Mouse (Mus musculus) heart, adult 2 months (tissue): ENCODE results near the gene Hibch.
"Not testable (repeated sequence)": the region's sequence is repeated elsewhere in the genome, so short reads cannot be mapped to it uniquely, and the experiment has no call there.

ENCODE experiments used
- CTCF ChIP-seq: fragments of 200-600 bp; IDR thresholded peaks from 2 replicates; pipeline ENCODE4 v1.8.1; 2022; ENCODE audit warnings: antibody characterized with exemption, mild to moderate bottlenecking, moderate library complexity
- EP300 ChIP-seq: fragments of 200-500 bp; IDR thresholded peaks from 2 replicates; pipeline ENCODE4 v1.6.1; 2011; ENCODE audit warnings: low read depth, low read length, control low read depth; ENCODE audit not compliant: insufficient read depth
- POLR2A ChIP-seq: fragments of 200-500 bp; IDR thresholded peaks from 2 replicates; pipeline ENCODE4 v1.6.1; 2011; ENCODE audit warnings: mild to moderate bottlenecking, low read depth, low read length, control low read depth; ENCODE audit not compliant: insufficient read depth

- TF ChIP-seq CTCF, POLR2A, EP300: not testable (repeated sequence)
Observed at GRCm38 (mm10) chr1:52918897-52919296, 74.2 kb downstream of the Hibch start.
